Mouse (Mus musculus): ENCODE results near the gene Stard13.

The Stard13 gene

DNA sequence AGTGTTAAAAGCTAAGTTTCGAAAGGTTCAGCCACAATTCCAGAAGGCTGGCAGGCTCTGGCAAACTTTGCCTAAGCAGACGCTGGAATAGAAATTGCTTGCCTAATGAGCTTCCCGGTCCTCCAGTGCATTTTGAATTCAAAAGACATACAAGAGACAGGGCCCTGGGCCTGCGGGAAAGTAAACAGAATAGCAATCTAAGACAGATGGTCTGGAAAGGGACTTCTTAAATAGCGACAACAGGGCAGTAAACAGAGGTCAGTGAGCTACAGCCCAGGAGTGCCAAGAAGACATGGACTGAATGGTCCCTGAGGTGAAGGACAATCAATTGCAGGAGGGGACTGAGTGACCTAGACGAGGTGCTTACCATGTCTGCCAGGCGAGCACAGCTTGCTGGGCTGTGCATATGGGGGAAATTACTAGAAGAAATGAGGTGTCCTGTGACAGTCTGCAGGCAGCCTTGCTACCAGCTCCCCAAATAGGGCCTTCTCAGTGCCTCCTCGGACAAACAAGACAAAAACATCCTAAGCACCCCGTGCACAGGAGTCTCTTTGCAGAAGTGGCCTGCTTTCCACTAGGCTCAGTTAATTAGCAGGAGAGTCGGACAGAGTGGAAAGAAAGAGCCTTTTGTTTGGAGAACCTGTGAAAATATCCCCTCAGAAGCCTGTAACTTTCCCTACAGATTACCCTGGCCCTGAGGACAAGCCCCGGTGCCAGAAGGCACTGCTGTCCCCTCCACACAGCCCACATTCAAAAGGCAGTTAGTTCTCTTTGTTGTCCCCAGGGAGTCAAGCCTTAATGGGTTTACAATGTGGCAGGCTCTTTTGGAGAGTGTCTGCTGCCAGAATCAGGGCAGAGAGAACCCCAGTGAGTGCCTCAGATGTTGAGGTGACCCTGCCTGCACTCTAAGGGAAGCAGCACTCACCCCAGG, 90.7 kb downstream of the Stard13 start:
- DNase-seq (ENCODE audit: low read depth, low spot score): peak; percentile 19

DNA sequence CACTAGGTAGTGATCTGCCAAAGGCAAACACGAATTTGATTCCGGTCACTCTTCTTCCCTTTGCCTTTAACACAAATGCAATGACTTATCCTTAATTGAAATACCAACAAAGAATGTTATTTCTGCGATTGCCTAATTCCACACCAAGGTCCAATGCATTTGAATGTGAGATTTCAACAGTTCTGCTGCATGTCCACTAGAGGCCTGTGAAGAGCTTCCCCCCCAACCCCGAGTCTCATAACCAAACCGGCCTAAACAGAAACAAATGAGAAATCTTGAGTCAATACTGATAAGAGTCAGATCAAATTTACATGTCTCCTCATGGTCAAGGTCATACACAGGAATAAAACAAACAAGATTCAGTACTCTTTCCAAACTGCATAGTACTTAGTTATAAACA, 91.4 kb downstream of the Stard13 start:
- peak; percentile 86 for DNase-seq (ENCODE audit: low read depth, low spot score)

DNA sequence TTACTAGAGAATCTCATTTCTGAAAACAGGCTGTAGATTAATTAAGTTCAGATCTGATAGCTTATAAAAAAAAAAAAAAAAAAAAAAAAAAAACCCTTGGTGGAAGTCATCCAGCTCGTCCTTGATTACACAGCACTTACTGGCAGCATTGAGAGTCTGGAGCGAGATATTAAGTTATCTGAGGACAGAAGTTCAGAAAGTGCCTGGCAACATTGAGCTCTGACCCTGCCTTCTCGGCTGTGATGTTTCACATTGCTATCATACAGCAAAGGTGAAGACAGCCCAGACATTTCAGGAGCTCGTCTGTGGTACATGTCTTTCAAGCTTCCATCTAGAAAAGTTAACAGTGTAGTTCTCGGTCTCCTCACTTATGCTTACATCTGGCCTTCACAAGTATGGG, 95.7 kb downstream of the Stard13 start:
- DNase-seq (ENCODE audit: low read depth, low spot score): no peak

DNA sequence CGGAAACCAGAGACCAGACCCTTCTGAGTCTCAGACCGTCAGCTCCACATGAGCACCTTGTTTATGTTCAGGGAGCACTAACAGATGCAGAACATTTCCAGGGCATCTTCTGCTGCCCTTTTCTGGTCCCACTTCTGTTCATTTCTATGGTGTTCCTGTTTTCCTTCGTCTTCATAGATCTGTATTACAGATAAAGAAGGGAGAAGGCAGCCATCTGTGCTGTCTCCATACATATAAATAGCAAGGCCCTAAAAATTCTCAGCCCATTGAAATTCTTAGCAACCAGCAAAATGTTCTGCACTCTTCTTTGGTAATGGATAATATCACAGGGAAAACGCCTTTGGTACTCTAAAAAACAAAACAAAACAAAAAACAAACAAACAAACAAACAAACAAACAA, 96.3 kb downstream of the Stard13 start:
- no peak for DNase-seq (ENCODE audit: low read depth, low spot score)

DNA sequence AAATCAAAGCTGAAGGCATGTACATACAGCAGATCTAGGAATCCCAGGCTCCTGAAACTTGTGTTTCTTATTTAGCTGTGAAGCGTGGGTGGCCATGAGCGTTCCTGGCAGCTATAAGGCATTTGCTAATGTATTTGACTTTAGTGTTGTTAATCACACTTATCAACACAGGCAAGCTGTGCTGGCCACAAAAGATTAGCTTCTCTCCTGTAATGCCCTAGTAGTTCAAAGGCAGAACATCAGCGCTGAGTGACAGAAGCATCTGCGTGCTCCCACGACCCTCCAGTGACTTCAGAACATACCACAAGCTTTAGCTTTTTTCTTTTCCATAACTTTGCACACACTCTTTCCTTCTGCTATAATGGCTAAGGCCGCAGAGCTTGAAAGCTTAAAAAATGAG, 97.7 kb downstream of the Stard13 start:
- DNase-seq (ENCODE audit: low read depth, low spot score): no peak

DNA sequence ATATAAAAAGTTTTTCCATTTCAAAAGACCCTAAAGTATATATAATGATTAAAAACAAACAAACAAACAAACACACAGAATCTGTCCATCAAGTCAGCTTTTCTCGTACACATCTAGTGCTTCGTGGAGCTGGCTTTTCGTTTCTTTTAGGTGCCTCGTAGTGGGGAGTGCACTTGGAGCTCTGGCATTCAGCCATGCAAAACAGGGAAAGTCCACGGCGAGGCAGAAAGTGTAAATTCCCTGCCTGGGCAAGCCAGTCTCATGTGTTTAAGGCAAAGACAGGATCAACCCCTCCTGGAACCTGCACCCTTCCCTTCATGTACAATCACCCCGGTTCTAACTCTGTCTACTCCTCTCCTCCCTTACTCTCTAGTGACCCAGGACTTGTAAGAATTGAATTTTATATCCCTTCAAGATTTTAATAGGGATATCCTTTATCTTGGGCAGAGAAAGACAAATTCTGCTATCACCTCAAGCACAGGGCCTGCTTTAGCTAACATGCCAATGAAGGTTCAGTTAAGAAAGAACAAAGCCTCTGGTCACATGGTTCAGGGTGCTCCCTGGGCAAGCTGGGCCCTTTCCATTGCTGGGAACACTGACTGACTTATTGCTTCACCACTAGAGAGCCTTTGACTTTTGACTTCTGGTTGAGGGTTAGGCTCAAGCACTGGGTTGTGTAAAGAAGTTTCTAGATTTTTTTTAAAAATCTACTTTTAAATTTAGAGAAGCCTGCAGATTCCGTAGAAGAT, 98.4 kb downstream of the Stard13 start:
- no peak for DNase-seq (ENCODE audit: low read depth, low spot score)

DNA sequence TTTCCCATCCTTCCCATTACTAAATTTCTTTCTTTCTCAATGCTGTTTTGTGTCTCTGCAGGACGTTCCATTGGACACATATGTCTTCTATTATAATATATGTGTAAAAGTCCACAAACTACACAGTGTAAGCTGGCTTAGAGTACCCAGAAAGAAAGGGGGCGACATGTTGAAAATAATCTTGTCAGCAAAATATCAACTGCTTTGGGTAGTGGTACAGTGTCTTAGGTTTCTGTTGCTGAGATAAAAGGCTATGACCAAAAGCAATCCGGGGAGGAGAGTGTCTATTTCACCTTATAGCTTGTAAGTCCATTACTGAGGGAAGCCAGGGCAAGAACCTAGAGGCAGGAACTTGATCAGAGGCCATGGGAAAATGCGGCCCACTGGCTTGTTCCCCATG, 99.4 kb downstream of the Stard13 start:
- DNase-seq (ENCODE audit: low read depth, low spot score): no peak

DNA sequence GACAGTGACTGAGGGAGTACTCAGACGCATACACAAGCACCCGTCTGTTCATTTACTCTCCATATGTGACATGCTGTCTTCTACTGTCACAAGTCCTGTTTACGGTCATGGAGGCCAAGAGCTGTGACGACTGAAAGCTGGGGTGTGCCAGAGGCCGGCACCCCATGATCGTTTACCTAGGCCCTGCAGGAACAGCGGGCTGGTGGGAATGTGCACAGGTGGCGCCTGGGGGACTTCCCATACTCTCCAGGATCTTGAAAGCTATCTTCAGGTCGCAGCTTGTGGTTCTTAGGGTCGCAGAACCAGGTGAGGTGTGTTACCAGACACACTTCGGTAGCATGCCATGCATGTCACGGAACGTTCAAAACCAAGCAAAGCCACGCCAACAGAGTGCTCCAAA, 99.9 kb downstream of the Stard13 start:
- no peak for DNase-seq (ENCODE audit: low read depth, low spot score)

DNA sequence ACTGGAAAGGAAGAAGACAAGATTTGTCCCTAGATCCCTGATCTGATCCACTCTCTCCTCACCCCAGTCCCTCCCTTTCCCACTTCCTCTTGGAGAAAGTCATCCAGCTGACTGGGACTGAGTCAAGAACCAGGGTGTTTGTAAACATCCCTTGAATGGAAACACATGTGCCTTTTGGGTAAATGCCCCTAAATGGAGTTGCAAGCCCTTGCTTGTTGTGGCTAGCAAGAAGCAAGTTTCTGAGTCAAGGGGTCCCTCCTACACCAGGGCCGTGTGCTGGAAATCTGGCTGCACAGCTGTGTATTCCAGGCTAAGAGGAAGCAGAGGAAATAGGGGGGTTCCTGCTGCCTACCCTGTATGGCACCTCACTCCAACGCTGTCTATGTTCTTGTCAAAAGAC, 103.9 kb downstream of the Stard13 start:
- peak; percentile 91 for DNase-seq (ENCODE audit: low read depth, low spot score)

DNA sequence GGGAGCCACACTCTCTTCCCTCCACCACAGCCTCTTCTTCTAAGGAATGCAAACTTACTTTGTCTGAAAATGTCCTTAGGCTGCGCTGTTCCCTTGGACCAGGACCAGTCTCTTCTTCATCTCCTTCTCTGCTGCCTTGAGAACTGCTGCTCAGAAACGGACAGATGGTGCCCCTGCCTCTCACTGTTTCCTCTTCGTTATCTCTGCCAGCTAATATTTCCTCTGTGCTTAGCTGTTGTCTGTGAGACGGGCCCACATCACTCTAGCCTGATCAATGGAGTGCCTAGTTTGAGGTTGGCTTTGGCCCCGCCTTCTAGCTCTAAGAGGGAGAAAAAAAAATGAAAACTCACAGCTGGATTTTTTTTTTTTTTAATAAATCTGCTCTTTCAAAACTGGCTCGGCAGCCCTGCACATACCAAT, 106.3 kb downstream of the Stard13 start:
- no peak for DNase-seq (ENCODE audit: low read depth, low spot score)

DNA sequence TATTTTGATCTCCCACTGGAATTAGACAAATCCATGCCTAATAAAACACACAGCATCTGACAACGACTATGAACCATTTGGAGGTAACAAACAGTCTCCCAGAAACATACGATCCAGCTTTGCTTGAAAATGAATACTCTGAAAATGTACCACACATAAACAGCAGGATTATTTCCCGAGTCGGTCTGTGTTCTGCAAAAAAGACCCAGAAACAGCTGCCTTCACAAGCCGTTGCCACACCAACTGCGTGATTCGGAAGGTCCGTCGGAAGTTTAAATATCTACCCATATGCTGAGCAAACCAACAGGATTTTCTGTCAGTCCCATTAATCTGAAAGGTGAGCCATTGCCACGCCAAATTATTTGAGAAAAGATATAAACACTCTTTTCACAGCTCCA, 107.0 kb downstream of the Stard13 start:
- DNase-seq (ENCODE audit: low read depth, low spot score): no peak

DNA sequence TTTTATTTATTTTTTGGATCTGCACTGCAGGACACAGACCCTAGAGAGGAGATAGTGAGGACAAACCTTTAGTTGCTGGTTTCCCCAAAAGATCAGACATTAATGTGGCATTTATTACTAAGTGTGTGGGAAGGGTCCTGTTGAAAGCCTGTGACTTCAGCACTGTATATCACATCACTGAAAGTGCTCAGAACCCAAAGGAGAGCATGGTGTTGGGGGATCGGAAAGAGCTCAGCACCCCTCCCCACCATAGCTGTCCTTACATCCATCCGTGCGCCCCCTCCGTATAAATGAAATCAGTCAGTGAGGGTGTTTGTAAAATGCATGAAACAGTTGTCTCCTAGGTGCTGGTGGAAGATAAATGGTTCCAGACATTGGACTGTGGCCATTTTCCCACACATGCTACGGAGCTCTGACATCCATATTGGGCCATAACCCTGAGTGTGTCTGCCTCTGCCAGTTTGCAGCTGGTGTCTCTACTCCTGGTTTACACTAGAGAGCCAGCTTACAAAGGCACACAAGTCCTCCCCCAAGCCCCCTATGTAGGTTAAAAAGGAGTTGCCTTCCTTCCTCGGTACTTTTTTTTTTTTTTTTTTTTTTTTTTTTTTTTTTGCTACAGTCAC, 107.5 kb downstream of the Stard13 start:
- DNase-seq (ENCODE audit: low read depth, low spot score): peak; percentile 54

DNA sequence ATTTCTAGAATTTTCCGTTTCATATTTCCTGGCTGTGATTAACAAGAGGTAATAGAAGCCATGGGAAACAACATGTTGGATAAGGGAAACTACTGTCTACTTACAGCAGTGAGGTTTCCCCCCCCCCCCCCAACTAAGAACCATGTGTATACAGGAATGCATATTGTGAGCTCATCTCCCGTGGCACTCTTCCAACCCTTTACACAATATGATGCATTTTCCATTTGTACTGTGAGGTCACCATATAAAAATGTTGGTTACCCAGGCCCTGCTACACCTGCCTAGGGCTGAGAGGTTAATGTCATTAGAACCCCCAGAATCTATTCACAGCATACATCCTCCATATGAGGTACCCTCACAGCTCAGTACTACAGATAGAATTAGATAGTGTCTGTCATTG, 115.8 kb downstream of the Stard13 start:
- peak; percentile 85 for DNase-seq (ENCODE audit: low read depth, low spot score)

DNA sequence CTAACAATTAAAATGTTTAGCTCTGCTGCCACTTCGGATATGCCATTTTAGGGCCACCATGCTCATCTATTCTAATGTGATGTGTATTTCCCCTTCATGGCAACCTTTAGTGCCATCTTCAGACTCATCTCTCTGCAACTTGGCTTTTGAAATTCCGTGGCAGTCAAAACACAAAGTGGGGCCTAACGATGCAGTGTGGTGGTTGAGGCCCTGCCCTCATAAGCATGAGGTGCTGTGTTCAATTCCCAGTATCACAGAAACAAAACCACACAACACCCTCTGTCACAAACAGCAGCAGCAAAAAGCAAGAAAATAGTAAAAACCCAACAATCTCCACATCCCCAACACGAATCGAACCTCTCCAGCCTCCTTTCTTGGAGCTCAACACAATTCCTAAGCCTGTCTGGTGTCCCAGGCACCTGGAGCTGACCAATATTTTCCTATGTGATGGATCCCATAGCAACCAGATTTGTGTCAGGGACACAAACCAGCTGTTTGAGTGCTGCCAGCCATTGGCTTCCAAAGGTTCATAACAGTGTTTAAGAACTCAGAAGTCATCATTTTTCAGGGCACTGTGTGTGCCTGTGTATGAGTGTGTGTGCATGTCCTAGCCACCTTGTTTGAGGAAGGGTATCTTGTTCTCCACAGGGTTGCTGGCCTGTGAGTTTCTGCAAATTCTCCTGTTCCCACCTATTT, 117.3 kb downstream of the Stard13 start:
- DNase-seq (ENCODE audit: low read depth, low spot score): no peak

DNA sequence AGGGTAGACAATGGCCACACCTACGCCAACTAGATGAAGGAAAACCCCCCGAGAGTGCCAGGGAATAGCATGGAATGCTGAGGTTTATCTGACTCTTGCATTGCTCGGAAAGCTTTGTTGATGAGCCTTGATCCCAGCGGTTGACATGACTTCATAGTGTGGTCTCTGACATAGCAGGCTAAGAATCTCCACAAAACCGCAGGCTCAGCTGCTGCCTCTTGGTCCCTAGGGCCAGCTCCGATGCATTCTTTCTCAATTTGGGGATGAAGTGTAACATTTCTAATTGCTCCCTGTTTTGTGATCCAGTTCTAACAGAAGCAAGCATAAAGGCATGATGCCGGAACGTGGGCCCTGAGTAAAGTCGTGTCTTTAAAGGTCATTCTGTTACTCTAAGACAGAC, 120.9 kb downstream of the Stard13 start:
- DNase-seq (ENCODE audit: low read depth, low spot score): peak; percentile 99

DNA sequence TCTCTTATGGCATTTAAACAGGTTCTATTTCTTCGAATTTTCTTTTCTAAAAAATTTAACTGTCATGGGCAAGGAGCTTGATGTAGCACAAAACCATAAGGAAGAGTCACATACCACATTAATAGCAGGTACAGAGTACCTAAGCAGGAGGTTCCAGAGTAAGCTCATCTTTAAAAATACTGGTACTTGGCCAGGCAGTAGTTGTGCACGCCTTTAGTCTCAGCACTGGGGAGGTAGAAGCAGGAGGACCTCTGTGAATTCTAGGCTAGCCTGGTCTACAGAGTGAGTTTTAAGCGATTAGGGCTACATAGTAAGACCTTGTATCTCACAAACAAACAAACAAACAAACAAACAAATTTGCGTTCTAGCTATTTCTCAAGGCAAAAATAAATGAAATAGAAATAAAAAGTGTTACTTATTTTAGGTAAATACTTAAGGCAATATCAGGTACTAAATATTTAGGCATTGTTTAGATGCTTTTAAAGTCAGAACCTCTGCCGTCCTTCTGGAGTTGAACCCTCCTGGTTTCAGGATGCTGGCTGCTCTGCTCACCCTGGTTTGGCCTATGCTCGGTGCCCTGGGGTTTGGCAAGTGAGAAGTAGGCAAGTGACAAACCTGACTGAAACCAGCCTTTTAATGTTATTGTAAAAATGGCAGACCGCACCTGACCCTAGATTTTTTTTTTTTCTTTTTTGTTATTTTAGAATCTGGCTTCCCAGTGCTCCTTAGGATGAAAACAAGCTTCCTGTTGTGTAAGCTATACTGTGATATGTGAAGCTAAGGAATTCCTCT, 122.4 kb downstream of the Stard13 start:
- DNase-seq (ENCODE audit: low read depth, low spot score): no peak

DNA sequence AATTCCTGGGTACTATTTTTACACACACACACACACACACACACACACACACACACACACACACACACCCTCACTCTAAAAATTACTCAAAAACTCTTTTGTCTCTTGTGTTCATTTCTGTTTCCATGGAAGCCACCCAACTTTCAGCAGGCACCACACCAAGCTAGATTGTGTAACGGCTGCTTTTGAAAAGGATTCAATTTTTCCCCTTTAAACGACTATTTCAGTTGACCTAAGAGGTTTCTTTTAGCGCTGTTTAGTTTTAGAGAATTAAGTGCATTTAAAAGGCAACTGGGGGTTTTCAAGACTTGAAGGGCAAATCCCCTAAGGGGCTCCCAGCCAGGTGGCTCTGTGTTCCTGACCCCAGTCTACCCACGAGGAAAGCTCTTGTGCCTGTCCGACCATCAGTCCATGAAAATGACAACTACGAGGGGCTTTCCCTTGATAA, 123.2 kb downstream of the Stard13 start:
- DNase-seq (ENCODE audit: low read depth, low spot score): peak; percentile 61

DNA sequence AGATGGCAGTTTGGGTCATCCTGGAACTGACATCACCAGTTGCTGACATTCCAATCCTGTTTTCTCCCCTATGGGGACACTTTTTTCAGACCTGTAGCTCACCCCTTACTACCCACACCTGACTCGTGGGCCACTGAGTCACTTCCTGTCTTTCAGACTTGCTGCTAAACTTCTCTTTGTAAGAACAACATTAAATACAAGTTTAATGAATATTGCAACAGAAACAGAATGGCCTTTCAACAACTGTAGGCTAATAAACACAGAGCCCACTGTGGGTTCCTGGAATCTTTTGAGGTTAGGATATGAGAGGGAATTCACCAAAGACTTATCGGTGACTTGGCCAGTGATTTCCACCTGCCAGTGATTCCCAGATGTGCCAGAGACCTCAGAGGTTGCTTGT, 123.8 kb downstream of the Stard13 start:
- peak; percentile 62 for DNase-seq (ENCODE audit: low read depth, low spot score)

DNA sequence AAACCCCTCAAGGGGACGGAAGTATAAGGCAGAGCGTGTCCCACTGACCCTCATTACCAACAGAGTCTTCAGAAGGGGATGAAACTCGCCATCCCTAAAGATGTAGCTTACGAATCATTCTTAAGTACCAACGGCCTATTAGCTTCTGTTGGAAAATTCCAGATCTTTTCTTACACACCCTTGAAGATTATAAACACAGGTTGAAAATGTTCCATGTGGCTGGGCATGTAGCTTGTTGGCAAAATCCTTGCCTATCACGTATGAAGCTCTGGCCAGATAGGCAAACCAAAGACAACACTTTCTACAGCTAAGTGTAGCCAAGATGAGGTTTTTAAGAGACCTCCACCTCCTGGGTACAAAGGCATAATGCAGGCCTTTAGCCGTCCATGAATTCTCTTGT, 124.7 kb downstream of the Stard13 start:
- DNase-seq (ENCODE audit: low read depth, low spot score): no peak

DNA sequence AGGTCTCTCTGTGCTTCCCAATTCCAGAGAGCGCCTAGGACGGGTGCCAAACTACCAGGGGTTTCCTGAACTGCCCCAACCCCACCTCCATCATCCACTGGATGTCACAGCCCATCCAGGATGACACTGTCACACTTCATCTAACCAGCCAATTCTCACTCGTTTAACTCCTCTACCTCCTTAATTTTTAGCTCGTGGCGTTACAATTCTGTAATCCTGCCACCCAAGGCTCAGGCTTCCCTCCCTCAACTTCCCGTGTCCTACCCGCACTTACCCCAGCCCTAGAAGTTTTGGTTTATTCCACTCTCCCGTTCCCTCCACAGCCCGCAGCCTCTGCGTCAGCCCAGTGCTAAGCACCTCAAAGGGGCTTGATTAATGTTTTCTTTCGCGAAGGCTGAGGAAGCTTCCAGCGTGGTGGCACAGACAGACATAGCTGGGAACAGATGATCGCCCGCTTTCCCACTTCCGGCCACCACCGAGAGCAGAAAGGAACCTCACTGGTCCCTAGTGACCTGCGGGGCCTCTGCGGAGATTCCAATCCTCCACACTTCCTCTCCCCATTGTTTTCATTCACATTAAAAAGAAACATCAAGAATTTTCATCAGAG, 125.2 kb downstream of the Stard13 start:
- DNase-seq (ENCODE audit: low read depth, low spot score): no peak

DNA sequence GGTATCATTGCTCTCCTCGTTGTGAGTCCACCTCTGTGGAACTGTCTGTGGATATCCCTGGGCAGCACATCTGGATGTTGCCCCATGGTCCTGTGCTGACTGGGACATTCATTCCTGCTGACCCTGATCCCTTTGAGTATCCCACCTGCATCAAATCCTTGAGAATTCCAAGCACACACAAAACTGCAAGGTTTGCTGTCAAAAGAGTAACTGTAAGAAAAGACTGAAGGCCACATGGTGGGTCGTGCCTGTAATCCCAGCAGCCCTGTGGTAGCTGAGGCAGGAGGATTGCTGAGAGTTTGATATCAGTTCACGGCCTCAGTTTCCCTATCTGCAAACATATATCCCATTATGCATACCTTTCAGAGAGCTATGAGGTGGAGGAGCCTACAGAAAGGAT, 126.8 kb downstream of the Stard13 start:
- no peak for DNase-seq (ENCODE audit: low read depth, low spot score)

All from 3T3-L1 (cell line).